Mouse (Mus musculus) lung, adult 2 months (tissue): Measurements from ENCODE around the gene Hist1h3a.

Experiments used
- CTCF ChIP-seq: fragments of 200-500 bp; IDR thresholded peaks from 2 replicates; pipeline ENCODE4 v1.5.1; 2011; ENCODE audit warnings: mild to moderate bottlenecking, low read length, control low read depth; ENCODE audit not compliant: insufficient read depth
- POLR2A ChIP-seq: fragments of 200-500 bp; IDR thresholded peaks from 2 replicates; pipeline ENCODE4 v1.6.1; 2011; ENCODE audit warnings: low read depth, mild to moderate bottlenecking, control low read depth, low read length, borderline replicate concordance; ENCODE audit errors: extremely low read depth

DNA sequence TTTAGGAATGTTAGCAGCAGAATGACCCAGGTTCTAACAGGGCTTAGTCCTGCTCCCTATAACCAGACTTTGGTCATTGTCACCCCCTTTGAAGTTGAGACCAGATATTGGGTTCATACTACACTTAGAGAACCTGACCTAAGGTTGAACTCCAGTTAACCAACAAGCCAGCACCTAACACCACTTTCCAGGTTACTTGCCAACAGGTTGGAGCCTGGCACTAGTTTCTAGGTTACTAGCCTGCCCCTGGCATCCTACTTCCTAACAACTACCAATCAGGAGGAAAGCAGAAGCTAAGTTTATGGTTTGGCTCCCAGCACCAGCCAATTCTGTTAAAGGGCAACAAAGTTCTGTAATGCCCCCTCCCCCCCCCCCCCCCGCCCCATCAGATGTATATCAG is 37.0 kb downstream of the Hist1h3a start:
- TF ChIP-seq POLR2A: no peak
- TF ChIP-seq CTCF: no peak
